Mouse (Mus musculus): ENCODE data around the gene Gpatch3.

Gpatch3 gene

GRCm38 (mm10) chr4:133584059-133584951 is 9.8 kb downstream of the Gpatch3 start, which contains the start of gene Gpn2:
Gene Gpn2, plus strand, starts transcription at chr4:133584362.
- peak; percentile 43 to 73 for DNase-seq (ENCODE audit: low spot score in 2 of 2)

- no peak for DNase-seq (ENCODE audit: low spot score in 2 of 2)
Measured at GRCm38 (mm10) chr4:133592570-133592969, 18.0 kb downstream of the Gpatch3 start.

GRCm38 (mm10) chr4:133595538-133595937 is 21.0 kb downstream of the Gpatch3 start:
- peak in 1 of 2 experiments; percentile 31 for DNase-seq (ENCODE audit: low spot score in 2 of 2)

- no peak for DNase-seq (ENCODE audit: low spot score in 2 of 2)
Measured at GRCm38 (mm10) chr4:133596084-133596483, 21.5 kb downstream of the Gpatch3 start.

- DNase-seq (ENCODE audit: low spot score in 2 of 2), result no peak
Measured at GRCm38 (mm10) chr4:133598616-133599015, 24.1 kb downstream of the Gpatch3 start.

GRCm38 (mm10) chr4:133599116-133599515 is 24.6 kb downstream of the Gpatch3 start:
- DNase-seq (ENCODE audit: low spot score in 2 of 2), result no peak

GRCm38 (mm10) chr4:133599571-133600073 is 25.1 kb downstream of the Gpatch3 start:
- DNase-seq (ENCODE audit: low spot score in 2 of 2), result peak; percentile 89 to 96

DNA sequence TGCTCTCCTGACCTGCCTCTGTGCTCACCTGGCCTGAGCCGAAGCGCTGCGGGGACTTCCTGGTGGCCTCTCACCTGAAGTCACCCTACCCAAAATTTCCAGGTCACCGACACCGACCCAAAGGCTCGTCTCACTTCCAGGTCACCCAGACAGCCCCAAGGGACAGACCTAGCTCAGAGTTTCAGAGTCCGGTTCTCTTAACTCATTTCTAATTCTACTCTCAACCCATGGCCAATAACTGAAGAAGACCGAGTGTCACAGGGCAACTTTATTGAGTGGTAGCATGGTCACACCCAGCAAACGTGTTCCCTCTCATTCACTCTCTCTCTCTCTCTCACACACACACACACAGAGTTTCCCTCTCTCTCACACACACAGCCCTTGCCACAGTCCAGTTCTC is 25.8 kb downstream of the Gpatch3 start:
- DNase-seq (ENCODE audit: low spot score in 2 of 2), result peak in 1 of 2 experiments; percentile 40

- DNase-seq (ENCODE audit: low spot score in 2 of 2), result peak; percentile 81 to 88
Measured at GRCm38 (mm10) chr4:133601721-133602218, 27.2 kb downstream of the Gpatch3 start, which contains the start of gene Sfn. Gene Sfn, minus strand, starts transcription at chr4:133602168.

DNA sequence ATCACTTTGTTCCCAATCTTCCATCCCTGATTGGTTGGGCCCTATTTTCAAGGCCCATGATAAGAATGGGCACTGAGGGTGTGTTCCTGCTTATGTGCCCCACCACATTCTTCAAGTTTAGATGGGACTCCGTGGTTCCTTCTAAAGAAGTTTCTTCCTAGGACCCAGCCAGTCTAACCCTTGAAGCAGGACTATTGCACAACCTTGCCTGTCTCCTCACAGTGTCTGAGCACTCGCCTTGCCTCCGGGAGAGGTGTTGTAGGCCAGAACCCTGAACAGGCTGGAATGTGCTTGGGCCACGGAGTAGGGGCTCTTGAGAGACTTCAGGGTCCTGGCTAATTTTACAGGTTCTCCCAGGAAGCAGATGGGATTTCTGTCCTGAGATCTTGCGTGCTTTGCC is 28.5 kb downstream of the Gpatch3 start:
- no peak for DNase-seq (ENCODE audit: low spot score in 2 of 2)

DNA sequence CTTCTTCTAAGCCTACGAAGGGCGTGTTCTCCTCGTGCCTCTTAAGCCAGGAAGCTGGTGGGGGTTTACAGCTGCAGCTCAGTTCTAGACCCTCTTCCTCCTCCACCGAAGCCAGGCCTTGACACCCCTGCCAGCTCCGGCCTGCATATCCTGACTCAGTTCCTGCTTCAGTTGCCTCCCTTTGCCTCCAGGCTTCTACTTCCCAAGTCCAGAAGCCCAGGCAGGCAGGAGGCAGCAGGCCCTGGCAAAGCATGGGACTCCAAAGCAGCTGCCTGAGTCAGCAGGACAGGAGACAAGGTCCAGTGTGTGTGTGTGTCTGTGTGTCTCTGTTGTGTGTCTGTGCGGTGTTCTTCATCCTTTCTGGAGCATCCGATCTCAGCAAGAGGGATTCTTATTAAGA is 29.6 kb downstream of the Gpatch3 start:
- no peak for DNase-seq (ENCODE audit: low spot score in 2 of 2)

DNA sequence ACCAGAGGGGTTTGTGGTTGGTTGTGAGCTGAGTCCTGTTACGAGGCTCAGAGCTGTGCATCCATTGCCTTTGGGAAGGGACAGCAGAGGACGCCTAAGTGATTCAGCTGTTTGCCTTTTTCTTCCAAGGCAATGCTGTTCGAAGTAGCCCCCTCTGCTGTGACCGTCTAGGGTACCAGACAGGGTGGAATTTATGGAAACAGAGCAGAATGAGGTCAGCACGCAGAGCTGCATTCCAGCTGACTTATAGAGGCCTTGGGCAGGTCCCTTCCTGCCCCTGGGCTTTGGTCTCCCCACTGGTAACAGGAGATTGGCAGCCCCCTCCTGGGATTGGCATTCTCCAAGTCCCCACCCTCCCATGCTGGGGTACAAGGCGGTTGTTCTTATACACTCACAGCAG is 30.3 kb downstream of the Gpatch3 start:
- DNase-seq (ENCODE audit: low spot score in 2 of 2), result peak in 1 of 2 experiments; percentile 39

- DNase-seq (ENCODE audit: low spot score in 2 of 2), result peak; percentile 54 to 73
Measured at GRCm38 (mm10) chr4:133605330-133605729, 30.8 kb downstream of the Gpatch3 start.

GRCm38 (mm10) chr4:133607284-133607683 is 32.7 kb downstream of the Gpatch3 start:
- DNase-seq (ENCODE audit: low spot score in 2 of 2), result peak; percentile 58 to 63

GRCm38 (mm10) chr4:133609719-133610118 is 35.2 kb downstream of the Gpatch3 start:
- DNase-seq (ENCODE audit: low spot score in 2 of 2), result peak; percentile 73 to 84

GRCm38 (mm10) chr4:133611815-133612214 is 37.3 kb downstream of the Gpatch3 start:
- DNase-seq (ENCODE audit: low spot score in 2 of 2), result no peak

DNA sequence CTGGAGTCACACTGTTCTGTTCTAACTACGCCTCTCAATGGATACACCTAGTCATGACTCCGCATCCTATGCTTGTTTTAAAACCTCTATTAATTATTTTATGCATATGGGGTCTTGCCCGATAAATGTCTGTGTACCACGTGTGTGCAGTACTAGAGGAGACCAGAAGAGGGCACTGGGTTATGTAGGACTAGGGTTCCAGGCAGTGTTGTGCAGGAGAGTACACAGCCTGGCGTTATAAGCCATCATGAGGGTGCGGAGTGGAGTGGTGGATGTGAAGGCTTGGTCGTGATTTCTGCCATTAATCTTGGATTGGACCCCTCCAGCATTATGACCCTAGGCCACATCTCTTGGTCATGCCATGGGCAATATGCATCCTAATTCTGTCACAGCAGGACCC is 37.9 kb downstream of the Gpatch3 start:
- no peak for DNase-seq (ENCODE audit: low spot score in 2 of 2)

DNA sequence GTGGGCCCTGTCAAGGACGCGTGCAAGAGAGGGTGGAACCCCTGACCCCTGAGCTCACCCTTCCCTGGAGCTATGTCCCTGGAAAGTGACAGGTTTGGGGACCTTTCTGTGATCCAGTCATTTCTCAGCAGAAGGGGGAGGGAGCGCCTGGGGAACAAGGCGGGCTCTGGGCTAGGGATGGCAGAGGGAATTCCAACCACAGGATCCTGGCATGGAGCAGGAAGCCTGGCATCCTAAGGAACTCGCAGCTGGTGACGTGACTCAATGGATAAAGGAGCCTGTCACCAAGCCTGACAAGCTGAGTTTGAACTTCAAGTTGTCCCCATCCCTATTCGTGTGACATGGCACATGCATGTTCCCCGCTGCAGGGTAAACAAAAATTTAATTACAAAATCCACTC is 38.5 kb downstream of the Gpatch3 start:
- no peak for DNase-seq (ENCODE audit: low spot score in 2 of 2)

- DNase-seq (ENCODE audit: low spot score in 2 of 2), result no peak
Measured at GRCm38 (mm10) chr4:133613867-133614266, 39.3 kb downstream of the Gpatch3 start.

DNA sequence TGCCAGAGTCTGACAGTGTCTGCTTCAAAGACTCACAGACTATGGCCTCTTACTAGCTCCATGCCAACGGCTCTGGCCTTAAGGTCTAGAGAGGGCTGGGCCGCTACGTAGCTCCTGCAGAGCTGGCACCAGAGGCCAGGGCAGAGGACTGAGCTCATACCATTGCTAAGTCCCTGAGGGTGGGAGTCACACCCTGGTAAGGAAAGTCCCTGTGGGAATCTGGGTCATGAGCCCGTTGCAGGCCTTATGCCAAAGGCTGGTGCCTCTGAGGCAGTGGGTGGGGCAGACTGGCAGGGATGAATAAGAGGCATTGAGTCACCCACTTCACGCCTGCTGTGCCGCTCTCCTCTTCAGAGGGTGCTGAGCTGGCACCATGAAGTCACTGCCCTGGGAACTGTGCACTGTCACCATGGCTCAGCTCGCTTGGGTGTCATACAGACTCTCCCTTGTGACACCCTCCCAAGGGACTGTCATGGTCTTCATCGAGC is 39.8 kb downstream of the Gpatch3 start:
- DNase-seq (ENCODE audit: low spot score in 2 of 2), result no peak

- no peak for DNase-seq (ENCODE audit: low spot score in 2 of 2)
Measured at GRCm38 (mm10) chr4:133615416-133615815, 40.9 kb downstream of the Gpatch3 start.

DNA sequence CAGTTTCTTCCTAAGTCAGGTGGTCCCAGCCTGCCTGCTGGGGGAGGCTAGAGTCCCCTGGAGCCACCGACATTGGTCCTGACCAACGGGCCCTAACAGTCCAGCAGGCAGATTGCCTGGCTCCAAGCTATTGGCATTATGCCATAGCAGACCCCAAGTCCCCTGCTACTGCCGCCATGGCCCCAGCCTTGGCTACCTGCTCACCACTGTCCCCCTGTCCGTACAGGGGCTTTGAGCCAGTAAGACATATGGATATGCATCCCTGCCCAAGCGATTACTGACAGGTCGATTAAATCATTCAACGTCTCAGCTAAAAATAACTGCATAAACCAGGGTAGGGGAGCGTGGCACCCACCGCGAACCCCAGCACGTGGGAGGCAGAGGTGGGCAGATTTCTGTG is 43.4 kb downstream of the Gpatch3 start:
- DNase-seq (ENCODE audit: low spot score in 2 of 2), result no peak

All from urinary bladder, adult 18-20 months (tissue).